Mouse (Mus musculus) neural tube, embryonic 14.5 days (tissue): ENCODE measurements at regions not wholly inside any gene's neighbourhood (a gene's known extent, or its start where the extent isn't known, plus 50 kb on each side); places are given as distances from the start of the nearest gene placed in this dataset.

Experiments used
- ATAC-seq: fragments of 200-750 bp; cut with Nextera tagmentation; 2 replicates; pipeline ENCODE4 v1.8.0; 2017; ENCODE audit warnings: low read depth, mild to moderate bottlenecking, moderate TSS enrichment, moderate library complexity
- H3K27ac ChIP-seq: fragments of 300-500 bp; sonication (generic); 2 replicates; pipeline ENCODE4 v1.5.1; 2014; ENCODE audit warnings: low read depth, mild to moderate bottlenecking, control low read depth, low read length, moderate library complexity, mixed read lengths
- H3K27me3 ChIP-seq: fragments of 300-500 bp; sonication (generic); 2 replicates; pipeline ENCODE4 v1.6.1; 2014; ENCODE audit warnings: low read length; ENCODE audit not compliant: control insufficient read depth, insufficient read depth
- H3K36me3 ChIP-seq: fragments of 300-500 bp; sonication (generic); 2 replicates; pipeline ENCODE4 v1.6.1; 2014; ENCODE audit warnings: low read length, mixed read lengths; ENCODE audit not compliant: control insufficient read depth, insufficient read depth
- H3K4me1 ChIP-seq: fragments of 300-500 bp; sonication (generic); 2 replicates; pipeline ENCODE4 v1.6.1; 2014; ENCODE audit warnings: low read length; ENCODE audit not compliant: control insufficient read depth, insufficient read depth
- H3K4me2 ChIP-seq: fragments of 300-500 bp; sonication (generic); 2 replicates; pipeline ENCODE4 v1.6.1; 2014; ENCODE audit warnings: mild to moderate bottlenecking, low read depth, low read length, control low read depth
- H3K4me3 ChIP-seq: fragments of 300-500 bp; sonication (generic); 2 replicates; pipeline ENCODE4 v1.5.1; 2014; ENCODE audit warnings: low read depth, low read length, control low read depth, mixed read lengths
- H3K9ac ChIP-seq: fragments of 300-500 bp; sonication (generic); replicated peaks from 2 replicates; pipeline ENCODE4 v1.6.1; 2014; ENCODE audit warnings: low read depth, mild to moderate bottlenecking, control low read depth, low read length, mixed read lengths
- H3K9me3 ChIP-seq: fragments of 300-500 bp; sonication (generic); 2 replicates; pipeline ENCODE4 v1.6.1; 2016; ENCODE audit warnings: low read length; ENCODE audit not compliant: control insufficient read depth
- WGBS: fragments of 180-500 bp; shearing (Covaris S2); extraction: QIAGEN DNeasy Blood & Tissue Kit; methylation state at CpG from one replicate; pipeline ENCODE4 v1.1.7; 2014; 5-methylcytosine and 5-hydroxymethylcytosine counted together

- ATAC-seq = no peak
- 48% methylated on average over 1 of the region's 1 CpGs for WGBS
- H3K9ac ChIP-seq = no peak overlapping the region
- no peaks in the 10 kb centered on the region for H3K36me3 ChIP-seq
- H3K4me1 ChIP-seq = no peaks in the 10 kb centered on the region
- H3K27ac ChIP-seq = no peak overlapping the region
- no peaks in the 10 kb centered on the region for H3K9me3 ChIP-seq
- no peaks in the 10 kb centered on the region for H3K27me3 ChIP-seq
- H3K4me3 ChIP-seq = no peak overlapping the region
- H3K4me2 ChIP-seq = no peak overlapping the region
Measured at GRCm38 (mm10) chr13:5315011-5315410, 546.3 kb upstream of the Klf6 start.

GRCm38 (mm10) chr13:5317941-5318856 lies 543.1 kb upstream of the Klf6 start:
- ATAC-seq = no peak
- no peak overlapping the region for H3K9ac ChIP-seq
- H3K9me3 ChIP-seq = no peaks in the 10 kb centered on the region
- H3K4me2 ChIP-seq = no peak overlapping the region
- H3K4me3 ChIP-seq = no peak overlapping the region
- H3K27ac ChIP-seq = no peak overlapping the region
- no peaks in the 10 kb centered on the region for H3K4me1 ChIP-seq
- WGBS = 82% methylated on average over 5 of the region's 5 CpGs
- no peaks in the 10 kb centered on the region for H3K36me3 ChIP-seq
- no peaks in the 10 kb centered on the region for H3K27me3 ChIP-seq

- no peak overlapping the region for H3K27ac ChIP-seq
- H3K36me3 ChIP-seq = no peaks in the 10 kb centered on the region
- WGBS = 69% methylated on average over 4 of the region's 4 CpGs
- H3K9me3 ChIP-seq = no peaks in the 10 kb centered on the region
- no peak overlapping the region for H3K4me2 ChIP-seq
- no peak overlapping the region for H3K4me3 ChIP-seq
- H3K9ac ChIP-seq = no peak overlapping the region
- no peak for ATAC-seq
- H3K4me1 ChIP-seq = no peaks in the 10 kb centered on the region
- no peaks in the 10 kb centered on the region for H3K27me3 ChIP-seq
Measured at GRCm38 (mm10) chr13:5345712-5346111, 515.6 kb upstream of the Klf6 start.

- H3K4me2 ChIP-seq = no peak overlapping the region
- no peaks in the 10 kb centered on the region for H3K36me3 ChIP-seq
- H3K9ac ChIP-seq = no peak overlapping the region
- no peaks in the 10 kb centered on the region for H3K27me3 ChIP-seq
- H3K4me3 ChIP-seq = no peak overlapping the region
- WGBS = 71% methylated on average over 6 of the region's 6 CpGs
- no peak overlapping the region for H3K27ac ChIP-seq
- H3K4me1 ChIP-seq = no peaks in the 10 kb centered on the region
- no peaks in the 10 kb centered on the region for H3K9me3 ChIP-seq
- no peak for ATAC-seq
Measured at GRCm38 (mm10) chr13:5347503-5348469, 513.5 kb upstream of the Klf6 start.

GRCm38 (mm10) chr13:5367058-5367797 lies 494.1 kb upstream of the Klf6 start:
- no peaks in the 10 kb centered on the region for H3K36me3 ChIP-seq
- H3K27ac ChIP-seq = no peak overlapping the region
- H3K4me1 ChIP-seq = no peaks in the 10 kb centered on the region
- no peak overlapping the region for H3K9ac ChIP-seq
- H3K4me2 ChIP-seq = no peak overlapping the region
- 87% methylated on average over 7 of the region's 7 CpGs for WGBS
- H3K9me3 ChIP-seq = no peaks in the 10 kb centered on the region
- H3K27me3 ChIP-seq = no peaks in the 10 kb centered on the region
- no peak for ATAC-seq
- H3K4me3 ChIP-seq = no peak overlapping the region

GRCm38 (mm10) chr13:5370007-5370406 lies 491.3 kb upstream of the Klf6 start:
- Histone ChIP-seq H3K9me3 (no peaks in the 10 kb centered on the region), H3K9ac (no peak overlapping the region), H3K27me3 (no peaks in the 10 kb centered on the region), H3K27ac (no peak overlapping the region), H3K36me3 (no peaks in the 10 kb centered on the region), H3K4me3 (no peak overlapping the region), H3K4me1 (no peaks in the 10 kb centered on the region), H3K4me2 (no peak overlapping the region)
- ATAC-seq = no peak
- 91% methylated on average over 8 of the region's 8 CpGs for WGBS

GRCm38 (mm10) chr13:5373191-5373590 lies 488.1 kb upstream of the Klf6 start:
- no peak overlapping the region for H3K9ac ChIP-seq
- H3K36me3 ChIP-seq = no peaks in the 10 kb centered on the region
- H3K27ac ChIP-seq = no peak overlapping the region
- no peaks in the 10 kb centered on the region for H3K4me1 ChIP-seq
- no peak for ATAC-seq
- no peak overlapping the region for H3K4me3 ChIP-seq
- no peak overlapping the region for H3K4me2 ChIP-seq
- no peaks in the 10 kb centered on the region for H3K27me3 ChIP-seq
- no peaks in the 10 kb centered on the region for H3K9me3 ChIP-seq

GRCm38 (mm10) chr13:5408226-5408804 lies 453.0 kb upstream of the Klf6 start:
- no peak overlapping the region for H3K4me2 ChIP-seq
- H3K27ac ChIP-seq = no peak overlapping the region
- WGBS = 88% methylated on average over 4 of the region's 4 CpGs
- no peak overlapping the region for H3K9ac ChIP-seq
- H3K9me3 ChIP-seq = no peaks in the 10 kb centered on the region
- no peak for ATAC-seq
- no peak overlapping the region for H3K4me3 ChIP-seq
- no peaks in the 10 kb centered on the region for H3K4me1 ChIP-seq
- no peaks in the 10 kb centered on the region for H3K36me3 ChIP-seq
- H3K27me3 ChIP-seq = no peaks in the 10 kb centered on the region
